Mouse (Mus musculus) cerebellum, adult 2 months (tissue): ENCODE results near the gene Gm21992.

Source experiments
- CTCF ChIP-seq: fragments of 200-500 bp; IDR thresholded peaks from 2 replicates; pipeline ENCODE4 v1.5.1; 2011; ENCODE audit warnings: low read depth, mild to moderate bottlenecking, control low read depth, low read length, moderate library complexity, borderline replicate concordance; ENCODE audit not compliant: insufficient read depth
- POLR2A ChIP-seq: fragments of 200-500 bp; IDR thresholded peaks from 2 replicates; pipeline ENCODE4 v1.6.1; 2011; ENCODE audit warnings: low read length, control low read depth, borderline replicate concordance; ENCODE audit not compliant: insufficient read depth

DNA sequence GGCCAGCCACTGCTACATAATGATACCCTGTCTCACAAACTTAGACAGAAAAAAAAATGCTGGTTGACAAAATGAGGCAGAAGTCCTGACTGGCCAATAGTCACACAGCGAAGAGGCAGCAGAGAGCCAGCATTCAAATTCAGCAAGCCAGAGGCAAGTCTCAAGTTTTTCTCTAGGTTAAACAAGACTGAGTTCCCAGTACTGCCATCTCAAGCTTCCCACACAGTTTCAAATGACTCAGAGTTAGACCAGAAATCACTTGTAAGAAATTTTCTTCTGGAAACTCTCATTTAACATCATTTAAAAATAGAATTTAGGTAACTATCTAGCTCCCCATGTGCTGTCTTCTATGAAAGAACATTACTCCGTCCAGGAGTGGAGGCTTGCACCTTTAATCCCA is 13.6 kb downstream of the Gm21992 start:
- TF ChIP-seq CTCF (no peak), POLR2A (no peak)
